Mouse (Mus musculus): Measurements from ENCODE around the gene Kifc5b. TPM values are rescaled to one million over a fixed set of nuclear protein-coding genes. Genes with fewer than 3 reads are reported as not detected.

Gene Kifc5b
- polyA plus RNA-seq, 1 experiment from 2014 or later: 5.4 TPM

Small RNAs within 50 kb of the gene (microRNA-seq; reads per million reads assigned to microRNA genes)
- not detected for gene Gm27775
- not detected for gene Mir3083
- gene Mir6968: 1.4 reads per million

Other genes starting within 250 kb of the Kifc5b start
- 7.5 and 10.4 TPM in 2 replicates for gene Crebrf, start 201.4 kb upstream of the Kifc5b start, polyA plus RNA-seq (2016; fragmentation: Nextera tagmentation; extraction: Ambion mirVana)
- 48.5 and 49.7 TPM in 2 replicates for gene Bnip1, start 136.0 kb upstream of the Kifc5b start, polyA plus RNA-seq (2016; fragmentation: Nextera tagmentation; extraction: Ambion mirVana)
- gene Nkx2-5, start 72.1 kb upstream of the Kifc5b start, polyA plus RNA-seq (2016; fragmentation: Nextera tagmentation; extraction: Ambion mirVana): not detected in 2 replicates
- 14.6 and 15.7 TPM in 2 replicates for gene Phf1, start 16.0 kb downstream of the Kifc5b start, polyA plus RNA-seq (2016; fragmentation: Nextera tagmentation; extraction: Ambion mirVana)
- 131 and 149 TPM in 2 replicates for gene Cuta, start 22.5 kb downstream of the Kifc5b start, polyA plus RNA-seq (2016; fragmentation: Nextera tagmentation; extraction: Ambion mirVana)
- 4.2 and 4.4 TPM in 2 replicates for gene Syngap1, start 24.2 kb downstream of the Kifc5b start, polyA plus RNA-seq (2016; fragmentation: Nextera tagmentation; extraction: Ambion mirVana)
- gene Zbtb9, start 56.1 kb downstream of the Kifc5b start, polyA plus RNA-seq (2016; fragmentation: Nextera tagmentation; extraction: Ambion mirVana): 19.4 and 19.7 TPM in 2 replicates
- gene Bak1, start 111.9 kb downstream of the Kifc5b start, polyA plus RNA-seq (2016; fragmentation: Nextera tagmentation; extraction: Ambion mirVana): 3.3 and 3.5 TPM in 2 replicates
- 2.5 and 2.8 TPM in 2 replicates for gene Itpr3, start 140.2 kb downstream of the Kifc5b start, polyA plus RNA-seq (2016; fragmentation: Nextera tagmentation; extraction: Ambion mirVana)
- gene Uqcc2, start 216.8 kb downstream of the Kifc5b start, polyA plus RNA-seq (2016; fragmentation: Nextera tagmentation; extraction: Ambion mirVana): 263 and 312 TPM in 2 replicates

Measured in hindbrain, embryonic 12.5 days (tissue).